Mouse (Mus musculus) gastrocnemius, adult 8-10 months (tissue): Measurements from ENCODE around the gene Fgfr2. TPM values are rescaled to one million over a fixed set of nuclear protein-coding genes. Genes with fewer than 3 reads are reported as not detected.

Source experiments
- DNase-seq, 2 experiments: peaks; one replicate each; pipeline ENCODE4 v3.0.0; 2022; ENCODE audit warnings: low spot score in 2 of 2
- total RNA-seq, 4 experiments: library from RNA; stranded (reverse); gene quantifications; 2 replicates each; pipeline ENCODE4 v1.2.4; 2022

The Fgfr2 gene
- total RNA-seq, 4 experiments from 2014 or later, result 0.17 to 1.3 (median 0.62) TPM

DNA sequence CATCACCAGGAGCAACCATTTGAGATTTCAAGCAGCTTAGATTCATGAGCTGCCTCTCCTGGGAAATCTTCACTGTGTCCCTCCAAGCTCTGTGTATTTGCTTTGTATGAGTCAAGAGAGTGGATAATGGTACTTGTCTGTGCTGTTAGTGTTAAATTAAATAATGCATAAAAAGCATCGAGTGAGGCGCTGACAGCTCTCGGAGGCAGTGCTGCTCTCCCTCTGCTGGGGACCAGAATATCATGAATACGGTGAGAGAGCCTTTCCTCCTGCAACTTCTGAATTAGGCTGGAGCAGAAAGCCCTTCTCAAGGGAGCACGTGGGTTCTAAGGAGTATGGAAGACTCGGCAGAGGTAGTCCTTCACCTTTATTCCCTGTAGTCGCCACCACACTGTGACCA lies 998.2 kb downstream of the Fgfr2 start:
- no peak for DNase-seq

DNA sequence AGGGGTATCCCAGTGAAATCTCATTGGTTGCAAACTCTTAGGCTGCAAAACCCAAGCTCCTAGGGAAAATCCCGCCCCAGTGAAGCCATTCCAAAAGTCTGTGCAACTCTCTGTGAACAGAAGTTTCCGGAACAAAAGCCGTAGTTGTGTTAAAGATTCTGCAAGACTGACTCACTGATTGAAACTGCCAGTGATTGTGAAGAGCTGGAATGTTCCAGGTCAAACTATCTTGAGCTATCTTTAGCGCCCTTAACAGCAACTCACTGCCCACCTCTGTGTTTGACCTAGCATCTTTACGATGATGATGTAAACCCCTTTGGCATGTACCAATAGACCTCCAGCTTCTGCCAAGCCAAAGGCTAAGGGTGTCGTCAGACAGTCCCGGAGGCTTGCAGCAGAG lies 999.9 kb downstream of the Fgfr2 start:
- no peak for DNase-seq

DNA sequence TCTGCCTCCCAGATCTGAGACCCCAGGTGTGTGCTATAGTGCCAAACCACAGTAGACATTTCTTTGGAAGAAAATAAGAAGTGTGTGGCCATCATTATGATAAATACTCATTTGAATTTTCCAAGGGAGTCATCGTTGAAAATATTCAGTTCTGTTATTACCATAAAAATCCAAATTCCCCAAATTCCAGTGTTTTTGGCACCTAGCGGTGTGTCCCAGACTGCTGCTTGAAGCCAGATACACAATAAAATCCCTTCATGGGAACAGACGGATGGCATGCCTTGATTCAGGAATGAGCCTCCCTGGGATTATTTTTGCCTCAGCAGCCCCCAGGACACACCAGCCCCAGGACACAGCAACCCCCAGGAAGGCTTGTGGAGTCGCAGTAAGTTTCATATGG lies 1003.3 kb downstream of the Fgfr2 start:
- no peak for DNase-seq

DNA sequence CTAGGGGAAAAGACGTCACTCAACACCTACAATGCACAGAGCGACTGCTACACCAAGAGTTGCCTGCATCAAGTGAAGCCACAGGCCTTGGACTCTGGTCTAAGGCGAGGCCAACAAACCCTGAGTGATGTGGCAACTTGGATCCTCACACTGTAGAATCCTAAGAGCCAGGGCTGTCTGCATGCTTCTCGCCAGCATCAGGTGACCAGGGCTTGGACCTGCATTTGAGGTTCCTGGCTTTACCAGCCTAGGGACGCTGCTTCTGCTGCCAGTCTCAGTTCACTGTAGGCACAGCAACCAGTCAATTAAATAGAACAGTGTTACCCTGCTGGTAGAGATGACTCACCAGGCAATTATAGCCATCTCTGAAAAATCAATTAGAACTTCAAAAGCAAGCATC lies 1011.4 kb downstream of the Fgfr2 start:
- DNase-seq, result no peak

DNA sequence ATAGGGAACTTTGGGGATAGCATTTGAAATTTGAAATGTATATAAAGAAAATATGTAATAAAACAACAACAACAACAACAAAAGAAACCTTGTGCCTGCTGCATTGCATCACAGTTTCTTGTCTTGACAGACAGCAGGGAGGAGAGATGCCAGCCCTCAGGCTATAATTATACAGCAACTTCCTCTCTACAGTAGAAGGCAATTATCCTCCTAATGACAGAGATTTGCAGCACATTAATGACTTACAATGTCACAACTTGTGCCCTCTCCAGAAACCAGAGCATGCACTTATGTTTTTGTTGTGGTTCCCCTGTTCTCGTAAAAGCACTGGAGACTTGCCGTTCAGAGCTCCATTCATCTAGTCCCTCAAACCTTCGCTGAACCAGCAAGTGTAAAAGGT lies 1012.8 kb downstream of the Fgfr2 start:
- DNase-seq, result no peak

DNA sequence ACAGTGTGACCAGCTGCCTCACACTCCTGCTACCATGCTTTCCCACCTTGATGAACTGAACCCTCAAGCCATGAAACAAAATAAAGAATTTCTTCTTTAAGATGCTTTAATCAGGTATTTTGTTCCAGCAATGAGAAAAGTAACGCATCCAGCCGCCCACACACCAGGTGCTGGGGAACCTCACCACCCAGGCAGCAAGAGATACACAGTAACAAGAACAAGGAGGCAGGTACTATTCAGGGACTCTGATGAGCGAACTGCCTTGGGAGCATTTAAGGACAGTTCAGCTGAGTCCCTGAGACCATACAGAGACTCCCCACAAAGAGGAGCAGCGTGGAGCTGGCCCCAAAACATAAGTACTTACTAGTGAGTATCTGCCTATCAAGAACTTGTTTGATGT lies 1016.3 kb downstream of the Fgfr2 start:
- DNase-seq, result no peak

DNA sequence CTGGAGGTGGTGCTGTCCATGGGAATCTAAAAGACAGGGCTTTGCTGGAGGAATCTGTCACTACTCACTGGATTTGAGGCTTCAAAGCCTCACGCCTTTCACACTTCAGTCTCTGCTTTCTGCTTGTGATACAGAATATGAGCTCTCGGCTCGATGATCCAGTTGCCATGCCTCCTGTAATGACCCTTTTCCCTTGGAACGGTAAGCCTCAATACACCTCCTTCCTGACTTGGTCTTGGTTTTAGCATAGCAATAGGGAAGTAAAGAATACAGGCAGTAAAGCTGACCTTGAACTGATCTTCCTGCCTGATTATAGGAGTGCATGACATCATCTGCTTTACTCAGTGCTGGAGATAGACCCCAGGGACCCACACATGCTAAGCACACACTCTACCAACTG lies 1017.8 kb downstream of the Fgfr2 start:
- DNase-seq, result no peak

DNA sequence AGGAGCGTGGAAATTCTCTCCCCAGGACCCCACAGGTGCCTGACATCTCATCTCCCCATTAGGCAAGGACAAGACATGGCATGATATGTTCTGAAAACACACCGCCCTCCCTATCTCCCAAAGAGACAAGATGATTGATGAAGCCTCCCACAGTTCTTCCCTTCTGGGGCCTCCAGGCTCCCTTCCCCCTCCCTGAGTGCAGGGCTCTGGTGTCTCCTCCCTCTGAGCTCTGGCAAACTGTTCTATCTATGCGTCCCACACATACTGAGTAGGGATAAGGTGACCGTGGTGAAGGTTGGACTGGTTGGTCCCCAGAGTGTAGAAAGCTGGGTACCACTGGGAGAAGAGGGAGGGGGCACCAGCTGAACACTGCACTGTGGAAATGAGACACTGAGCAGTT lies 1024.7 kb downstream of the Fgfr2 start:
- no peak for DNase-seq

DNA sequence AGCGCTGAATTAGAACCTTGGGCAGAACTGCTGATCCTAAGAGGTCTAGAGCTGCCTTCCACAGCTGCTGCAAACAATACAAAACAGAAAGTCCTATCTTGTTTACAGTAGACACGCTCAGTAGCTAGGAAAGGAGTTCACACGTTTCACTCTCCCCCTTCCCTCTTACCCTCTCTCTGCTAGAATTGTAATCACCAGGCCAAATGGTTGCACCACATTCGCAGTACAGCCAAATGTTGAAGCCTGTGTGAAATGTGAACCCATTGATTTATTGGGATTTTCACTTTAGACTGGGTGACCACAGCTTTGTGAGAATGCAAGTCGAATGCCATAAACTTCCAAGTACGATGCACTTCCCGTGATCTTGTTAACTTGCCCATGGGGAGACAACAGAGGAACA lies 1028.5 kb downstream of the Fgfr2 start:
- DNase-seq, result no peak

DNA sequence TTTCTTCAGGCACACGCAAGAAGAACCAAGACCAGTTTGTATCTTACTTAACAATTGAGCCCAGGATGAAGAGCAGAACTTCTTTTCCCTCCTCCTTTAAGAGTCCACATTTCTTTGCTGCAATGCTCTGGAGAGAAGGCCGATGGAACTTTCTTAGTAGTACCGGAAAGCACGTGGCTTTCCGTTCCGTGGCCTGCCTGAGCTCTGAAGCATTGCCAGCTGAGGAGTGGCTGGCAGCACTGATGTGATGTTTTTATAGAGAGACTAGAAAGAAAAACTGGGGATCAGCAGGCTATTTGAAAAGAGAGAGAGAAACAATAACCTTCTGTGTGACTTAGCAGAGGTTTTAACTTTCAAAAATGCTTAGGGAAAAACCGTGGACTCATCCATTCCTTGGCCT lies 1031.6 kb downstream of the Fgfr2 start:
- DNase-seq, result no peak

DNA sequence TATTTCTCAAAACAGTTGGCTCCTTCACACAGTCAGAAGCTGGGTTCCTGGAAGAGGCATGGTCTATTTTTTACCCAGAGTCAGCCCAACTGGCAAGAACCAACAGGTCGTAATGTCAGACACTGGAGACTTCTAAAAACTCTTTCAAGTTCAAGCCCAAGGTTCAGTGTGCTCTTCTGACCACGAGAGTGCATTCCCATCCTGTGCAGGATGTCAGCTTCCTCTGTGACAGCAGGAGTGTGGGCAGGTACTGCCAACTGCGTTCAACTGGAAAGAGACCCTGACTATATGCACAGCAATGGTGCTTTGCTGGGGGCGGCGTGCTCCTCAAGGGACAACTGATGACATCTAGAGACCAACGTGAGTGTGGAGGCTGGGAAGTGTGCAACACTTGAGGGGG lies 1034.5 kb downstream of the Fgfr2 start:
- DNase-seq, result peak; percentile 22 to 27

DNA sequence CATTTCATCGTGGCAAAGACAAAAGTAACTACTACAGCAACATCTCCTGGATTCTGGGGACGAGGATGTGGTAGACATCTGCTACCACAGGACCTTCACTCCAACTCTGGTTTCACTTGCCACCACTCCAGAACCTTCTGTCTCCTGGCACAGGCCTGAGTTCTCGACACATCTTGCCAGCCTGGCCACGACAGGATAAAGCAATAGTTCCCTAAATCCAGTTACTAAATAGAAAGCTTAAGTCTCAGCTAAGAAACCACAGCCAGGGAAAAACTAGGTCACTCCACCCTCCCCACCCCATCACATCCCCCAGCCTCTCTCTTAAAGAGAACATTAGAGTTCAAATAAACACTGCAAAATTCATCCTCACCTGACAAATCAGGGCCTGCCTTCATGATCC lies 1035.0 kb downstream of the Fgfr2 start:
- DNase-seq, result peak; percentile 51 to 55

DNA sequence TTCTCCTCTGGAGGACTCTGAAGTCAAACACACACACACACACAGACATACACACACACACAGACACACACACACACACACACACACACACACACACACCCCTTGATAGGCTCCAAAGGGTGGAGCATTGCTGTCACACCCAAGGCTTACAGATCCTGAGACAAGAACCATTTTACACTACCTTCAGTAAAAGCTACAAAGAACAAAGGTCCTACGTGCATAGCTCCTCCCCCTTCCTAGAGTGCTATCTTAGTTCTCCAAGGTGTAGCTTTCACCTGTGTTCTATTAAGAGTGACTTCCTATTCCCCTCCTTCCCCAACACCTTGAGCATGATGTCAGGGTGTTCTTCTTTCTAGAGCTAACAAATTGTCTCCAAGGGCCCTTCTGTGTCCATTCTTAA lies 1047.3 kb downstream of the Fgfr2 start:
- DNase-seq, result no peak

DNA sequence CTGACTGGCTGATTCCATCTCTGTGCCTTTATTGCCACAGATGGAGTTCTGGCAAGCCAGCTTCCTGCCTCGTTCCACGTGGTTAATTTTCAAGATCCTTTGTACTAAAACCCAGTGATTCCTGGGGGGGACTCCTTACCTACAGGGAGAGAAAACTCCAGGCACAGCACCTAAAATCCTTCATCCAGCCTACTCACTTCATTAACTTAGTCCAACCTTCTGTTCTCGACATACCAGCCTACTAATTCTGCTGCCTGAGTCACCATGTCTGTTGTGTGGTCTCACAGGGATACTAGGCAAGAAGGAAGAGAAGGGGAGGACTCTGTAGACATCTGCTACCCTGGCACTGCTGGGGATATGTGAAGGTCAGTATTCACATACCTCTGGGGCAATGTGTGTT lies 1048.6 kb downstream of the Fgfr2 start:
- no peak for DNase-seq

DNA sequence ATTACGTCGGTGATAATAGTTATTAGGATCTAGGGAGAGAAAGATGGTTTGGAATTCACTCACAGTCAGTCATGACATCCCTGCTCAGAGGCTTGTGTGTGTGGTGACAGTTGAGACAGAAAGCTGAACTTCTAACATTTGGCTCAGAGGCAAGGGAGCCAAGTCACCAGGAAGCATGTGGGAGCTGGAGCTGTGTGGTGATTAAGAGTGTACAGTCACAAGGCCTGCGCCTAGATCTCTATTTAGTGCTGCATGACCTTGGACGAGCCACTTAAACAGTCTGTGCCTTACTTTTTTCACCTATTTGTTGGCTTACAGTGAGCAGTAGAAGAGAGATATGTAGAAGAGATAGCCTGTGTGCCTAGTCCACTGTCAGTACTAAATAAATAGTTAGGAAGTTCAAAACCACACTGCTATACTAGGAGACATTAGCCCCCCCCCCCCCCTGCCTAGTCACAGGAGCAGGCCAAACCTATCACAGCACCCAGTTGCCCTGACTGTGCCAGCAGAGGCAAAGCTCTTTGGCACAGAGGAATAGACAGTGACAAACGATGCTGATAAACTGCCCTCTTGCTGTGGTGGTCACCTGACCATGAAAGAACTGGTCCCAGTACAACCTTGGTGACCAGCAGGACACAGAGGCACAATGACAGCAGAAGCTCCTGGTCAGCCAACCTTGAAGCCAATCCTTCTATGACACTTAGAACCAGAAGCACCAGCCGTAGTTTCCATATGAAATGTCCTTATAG lies 1052.1 kb downstream of the Fgfr2 start:
- no peak for DNase-seq

DNA sequence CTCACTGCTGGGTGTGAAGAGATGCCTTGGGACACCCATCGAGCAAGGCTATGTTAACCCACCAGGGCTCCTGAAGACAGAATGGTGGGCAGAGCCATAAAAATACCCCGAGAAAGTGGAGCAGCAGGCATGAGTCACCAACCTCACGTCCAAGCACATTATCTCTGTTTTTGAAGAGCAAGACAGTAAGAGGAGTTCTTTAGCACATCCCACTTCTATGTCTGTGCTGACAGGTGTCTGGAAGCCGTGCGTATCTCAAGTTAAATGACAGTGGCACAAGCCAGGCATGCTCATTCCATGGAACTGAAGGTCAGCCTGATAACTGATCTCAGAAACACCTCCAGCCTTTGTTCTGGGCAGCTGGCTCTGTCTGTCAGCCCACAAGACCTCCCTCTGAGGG lies 1055.2 kb downstream of the Fgfr2 start:
- no peak for DNase-seq

DNA sequence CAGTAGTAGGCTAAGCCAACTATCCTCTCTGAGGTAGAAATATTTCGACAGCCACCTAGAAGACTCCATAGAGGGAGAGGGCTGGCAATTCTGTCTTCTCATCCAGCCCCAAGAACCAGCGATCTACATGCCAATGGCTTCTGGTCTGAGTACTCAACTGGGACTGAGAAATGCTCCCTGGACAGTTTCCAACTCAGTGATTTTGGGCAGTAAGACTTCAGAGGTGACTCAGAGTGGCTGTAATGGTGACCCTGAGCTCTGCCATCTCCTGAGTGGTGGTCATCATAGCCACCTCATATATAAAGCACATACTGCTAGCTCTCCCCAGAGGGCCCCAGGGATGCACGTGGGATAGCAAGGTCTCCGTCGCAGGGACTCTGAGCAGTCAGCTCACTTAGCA lies 1055.6 kb downstream of the Fgfr2 start:
- no peak for DNase-seq

DNA sequence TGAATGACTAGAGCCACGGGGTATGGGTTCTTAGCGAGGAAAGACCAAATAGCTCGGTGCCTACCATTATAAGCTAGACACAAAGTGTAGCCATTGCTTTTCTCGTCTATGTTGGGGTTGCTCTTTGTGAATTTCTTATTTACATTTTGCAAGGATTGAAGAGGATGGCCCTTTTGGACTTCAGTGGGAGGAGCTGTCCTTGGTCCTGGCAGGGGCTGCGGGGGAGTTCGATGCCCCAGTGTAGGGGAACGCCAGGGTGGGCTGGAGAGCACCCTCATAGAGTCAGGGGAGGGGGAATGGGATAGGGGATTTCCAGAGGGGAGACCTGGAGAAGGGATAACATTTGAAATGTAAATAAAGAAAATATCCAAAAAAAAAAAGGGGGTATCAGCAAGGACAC lies 1063.0 kb downstream of the Fgfr2 start:
- no peak for DNase-seq

DNA sequence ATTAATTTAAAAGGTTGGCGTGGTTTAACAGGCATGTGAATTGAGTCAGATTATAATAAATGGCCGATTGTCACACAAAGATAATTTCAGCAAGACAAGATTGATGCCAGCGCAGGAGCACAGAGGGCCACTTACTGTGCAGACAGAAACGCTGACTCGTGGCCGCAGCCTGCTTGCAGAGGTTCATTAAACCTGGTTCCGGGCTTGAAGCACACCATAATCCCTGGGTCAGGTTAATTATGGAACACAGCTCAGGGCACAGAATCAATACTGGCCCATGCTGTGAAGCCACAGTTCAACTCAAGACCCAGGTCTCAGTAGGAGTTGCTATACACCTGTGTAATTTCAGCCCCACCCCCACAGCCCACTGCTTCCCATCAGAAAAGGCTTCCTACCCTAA lies 1066.6 kb downstream of the Fgfr2 start:
- DNase-seq, result no peak

DNA sequence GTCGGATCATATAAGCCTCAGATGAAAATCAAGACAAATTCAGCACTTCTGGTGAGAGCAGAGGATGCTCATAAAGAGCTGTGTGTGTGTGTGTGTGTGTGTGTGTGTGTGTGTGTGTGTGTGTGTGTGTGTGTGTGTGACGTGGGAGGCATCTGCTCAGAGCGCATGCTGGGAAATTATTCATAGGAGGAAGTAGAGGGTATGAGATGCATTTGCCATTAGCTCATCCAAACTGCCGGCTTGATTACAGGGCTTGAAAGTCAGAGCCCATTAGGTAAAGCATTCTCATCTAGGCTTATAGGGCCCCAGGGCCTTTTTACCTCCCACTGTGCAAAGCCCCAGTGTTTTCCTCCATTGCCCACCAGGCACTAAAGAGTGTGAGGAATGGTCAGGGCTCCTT lies 1076.5 kb downstream of the Fgfr2 start:
- DNase-seq, result no peak

DNA sequence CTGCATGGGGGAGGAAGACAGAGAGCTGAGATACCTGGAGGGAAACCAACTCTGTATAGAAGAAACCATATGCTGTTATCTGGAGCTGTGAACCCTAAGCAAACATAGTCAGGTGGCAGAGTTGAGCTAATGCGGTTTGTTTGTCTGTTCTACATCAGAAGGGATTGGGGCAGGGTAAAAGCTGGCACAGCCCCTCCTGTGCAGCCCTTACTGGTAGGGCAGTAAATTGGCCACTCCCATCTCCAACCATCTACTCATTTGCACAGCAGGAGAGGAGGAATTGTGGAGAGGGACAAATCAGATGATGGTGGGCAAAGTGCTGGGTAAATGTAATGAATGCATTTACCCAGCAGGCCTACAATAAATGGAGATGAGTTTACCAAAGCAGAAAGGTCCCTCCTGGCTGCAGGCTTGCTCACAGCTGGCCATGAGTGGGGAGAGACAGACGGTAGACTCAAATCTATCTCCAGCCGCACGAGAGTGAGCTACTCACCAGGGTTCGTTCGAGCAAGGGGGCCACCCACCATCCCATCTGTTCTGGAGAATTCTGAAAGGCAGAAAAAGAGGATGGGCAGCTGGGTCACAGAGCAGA lies 1091.1 kb downstream of the Fgfr2 start:
- no peak for DNase-seq

DNA sequence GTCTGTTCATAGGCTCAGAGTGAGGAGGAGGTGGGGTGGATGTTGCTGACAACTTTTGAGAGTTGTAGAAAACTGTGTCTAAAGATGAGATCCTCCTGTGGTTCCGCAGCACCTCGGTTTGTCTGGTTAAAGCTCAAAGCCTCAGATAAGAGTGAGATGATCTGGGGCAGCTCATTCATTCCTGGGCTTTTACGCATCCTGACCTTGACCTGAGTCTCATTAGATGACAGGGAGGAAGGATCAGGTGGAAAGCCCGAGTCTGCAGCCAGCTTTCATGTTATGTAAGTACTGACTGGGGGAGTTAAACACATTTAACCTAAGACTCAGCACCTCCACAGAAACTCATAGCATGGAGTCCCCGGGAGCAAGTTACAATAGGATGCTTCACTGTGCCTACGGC lies 1096.5 kb downstream of the Fgfr2 start:
- DNase-seq, result no peak

DNA sequence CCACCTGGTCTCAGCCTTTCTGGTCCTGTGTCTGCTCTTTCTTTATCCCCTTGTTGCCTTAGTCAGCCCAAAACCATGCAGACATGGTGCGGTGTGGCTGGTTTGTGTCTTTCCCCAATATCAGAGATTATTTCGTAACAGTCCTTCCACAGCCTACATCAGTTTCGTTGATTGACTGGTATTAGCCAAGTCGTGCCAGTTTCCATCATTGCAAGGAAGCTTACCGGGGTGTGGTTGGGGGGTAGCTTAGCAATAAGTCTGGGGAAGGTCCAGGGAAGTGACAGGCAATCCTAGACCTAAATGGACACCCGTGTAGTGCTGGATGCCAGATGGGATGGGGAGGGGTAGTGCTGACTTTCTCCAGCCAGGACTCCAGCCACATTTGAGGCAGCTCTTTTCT lies 1097.6 kb downstream of the Fgfr2 start:
- DNase-seq, result no peak

DNA sequence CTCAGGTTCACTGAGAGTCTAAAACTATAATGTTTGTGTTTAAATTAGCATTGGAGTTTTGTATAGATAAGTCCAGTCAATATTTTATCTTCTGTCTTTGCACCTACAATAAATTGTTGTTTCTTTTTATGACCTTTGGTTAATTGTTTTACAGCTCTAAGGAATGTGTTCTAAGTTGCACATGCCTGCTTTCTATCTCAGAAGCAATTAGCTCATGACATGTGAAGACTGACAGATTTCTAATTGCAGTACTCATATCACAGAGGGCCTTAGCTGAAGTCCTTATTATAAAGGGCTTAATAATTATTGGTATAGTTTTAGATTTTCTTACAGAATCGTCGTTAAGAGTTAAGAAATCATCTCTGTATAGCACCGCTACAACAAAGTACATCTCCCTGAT lies 1107.2 kb downstream of the Fgfr2 start:
- no peak for DNase-seq
